Mouse (Mus musculus) embryonic stem cell, embryonic (primary cell): ENCODE data around the gene Gipc3.

Source experiments
- CTCF ChIA-PET, 4 experiments: fragments of 300-600 bp in 2 of 4; fragments of 350-600 bp in 2 of 4; sonication (Branson Sonifier 250); formaldehyde crosslinking; loops; one replicate each; lab custom pipeline; 2022; ENCODE audit warnings: inconsistent platforms in 2 of 4; lab: Charles Lee
- POLR2A ChIA-PET, 4 experiments: fragments of 300-600 bp in 2 of 4; fragments of 350-600 bp in 2 of 4; sonication (Branson Sonifier 250); formaldehyde crosslinking; loops; one replicate each; lab custom pipeline; 2022; ENCODE audit warnings: antibody characterized with exemption in 4 of 4, inconsistent platforms in 1 of 4; lab: Charles Lee

The Gipc3 gene

GRCm38 (mm10) chr10:81325781-81326180 is 17.3 kb downstream of the Gipc3 start:
- CTCF ChIA-PET, result interaction anchor here in 2 of 4 experiments (0.7 to 1.6 kb wide), 4 partner anchors 15 to 156 kb away, joined by 3 to 7 read pairs (median 4); no protein-coding TSS in a partner anchor
- POLR2A ChIA-PET, result interaction anchor here in 2 of 4 experiments (0.7 to 2.8 kb wide), 6 partner anchors 9 to 33 kb away, joined by 3 to 11 read pairs (median 6); partner anchors contain the start of gene Pip5k1c (in 1 of the 2)

- ChIA-PET POLR2A (interaction anchor here in 2 of 4 experiments (0.7 to 1.7 kb wide), 4 partner anchors 8 to 16 kb away, joined by 3 to 6 read pairs (median 3); no protein-coding TSS in a partner anchor), CTCF (no interaction called here)
Measured at GRCm38 (mm10) chr10:81325176-81325575, 17.9 kb downstream of the Gipc3 start.

GRCm38 (mm10) chr10:81323791-81324530 is 19.1 kb downstream of the Gipc3 start:
- POLR2A ChIA-PET, result interaction anchor here in 2 of 4 experiments (0.8 to 2.7 kb wide), 9 partner anchors 10 to 84 kb away, joined by 3 to 11 read pairs (median 4); partner anchors contain the start of gene Hmg20b (in 1 of the 2)
- CTCF ChIA-PET, result interaction anchor here in 3 of 4 experiments (1.3 to 2.0 kb wide), 4 partner anchors 15 to 35 kb away, joined by 5 to 8 read pairs (median 6); partner anchors contain the start of gene Pip5k1c (in 1 of the 3)

GRCm38 (mm10) chr10:81323141-81323775 is 19.8 kb downstream of the Gipc3 start:
- CTCF ChIA-PET, result interaction anchor here (0.5 to 2.0 kb wide), 9 partner anchors 16 to 362 kb away, joined by 3 to 9 read pairs (median 5); partner anchors contain the start of gene Pip5k1c (in 1 of the 4)

GRCm38 (mm10) chr10:81322444-81322843 is 20.6 kb downstream of the Gipc3 start:
- ChIA-PET POLR2A (interaction anchor here (0.5 to 2.7 kb wide), 22 partner anchors 10 to 1099 kb away, joined by 3 to 11 read pairs (median 3); partner anchors contain the start of genes Gipc3 (in 1 of the 4) and Pip5k1c (in 1 of the 4)), CTCF (interaction anchor here (0.5 to 2.0 kb wide), 9 partner anchors 8 to 30 kb away, joined by 3 to 8 read pairs (median 5); partner anchors contain the start of gene Pip5k1c (in 1 of the 4))

More at GRCm38 (mm10) chr10:81323141-81323775, 19.8 kb downstream of the Gipc3 start:
- POLR2A ChIA-PET, result interaction anchor here (0.5 to 2.7 kb wide), 30 partner anchors 9 to 1100 kb away, joined by 3 to 14 read pairs (median 3); partner anchors contain the start of genes Tjp3 (in 2 of the 4), Gipc3 (in 1 of the 4), Hmg20b (in 1 of the 4) and Pip5k1c (in 1 of the 4)

GRCm38 (mm10) chr10:81321436-81321835 is 21.6 kb downstream of the Gipc3 start:
- CTCF ChIA-PET, result interaction anchor here in 3 of 4 experiments (0.7 to 2.9 kb wide), 13 partner anchors 16 to 375 kb away, joined by 3 to 57 read pairs (median 6); partner anchors contain the start of genes Gipc3 (in 1 of the 3), Hmg20b (in 1 of the 3), Pip5k1c (in 1 of the 3) and Tjp3 (in 1 of the 3)
- POLR2A ChIA-PET, result interaction anchor here (0.5 to 3.3 kb wide), 65 partner anchors 8 to 391 kb away, joined by 3 to 89 read pairs (median 8); partner anchors contain the start of genes Pip5k1c (in 4 of the 4), Dohh (in 2 of the 4), Gm48551 (in 2 of the 4) and Tjp3 (in 2 of the 4)

GRCm38 (mm10) chr10:81320550-81321347 is 22.3 kb downstream of the Gipc3 start, which contains the start of gene Cactin:
Gene Cactin, plus strand, starts transcription at chr10:81321103.
- ChIA-PET POLR2A (interaction anchor here (0.5 to 3.3 kb wide), 144 partner anchors 9 to 1267 kb away, joined by 3 to 89 read pairs (median 5); partner anchors contain the start of genes Pip5k1c (in 4 of the 4), Fzr1 (in 3 of the 4), 4930404N11Rik (in 2 of the 4) and Atcay (in 2 of the 4)), CTCF (interaction anchor here (0.5 to 2.9 kb wide), 49 partner anchors 9 to 577 kb away, joined by 3 to 57 read pairs (median 4); partner anchors contain the start of genes Pip5k1c (in 3 of the 4), Hmg20b (in 2 of the 4), Tjp3 (in 2 of the 4) and Celf5 (in 1 of the 4))

- ChIA-PET CTCF (interaction anchor here (0.7 to 2.9 kb wide), 43 partner anchors 10 to 302 kb away, joined by 3 to 57 read pairs (median 4); partner anchors contain the start of genes Pip5k1c (in 3 of the 4), Hmg20b (in 2 of the 4), Tjp3 (in 2 of the 4) and Celf5 (in 1 of the 4)), POLR2A (interaction anchor here (0.5 to 3.3 kb wide), 133 partner anchors 10 to 1267 kb away, joined by 3 to 89 read pairs (median 5); partner anchors contain the start of genes Pip5k1c (in 4 of the 4), Fzr1 (in 3 of the 4), 4930404N11Rik (in 2 of the 4) and Dohh (in 2 of the 4))
Measured at GRCm38 (mm10) chr10:81319741-81320549, 23.1 kb downstream of the Gipc3 start.

GRCm38 (mm10) chr10:81319330-81319699 is 23.8 kb downstream of the Gipc3 start:
- CTCF ChIA-PET, result interaction anchor here in 2 of 4 experiments (1.0 to 2.9 kb wide), 6 partner anchors 22 to 78 kb away, joined by 3 to 57 read pairs (median 18); partner anchors contain the start of genes Pip5k1c (in 2 of the 2) and Tjp3 (in 1 of the 2)
- POLR2A ChIA-PET, result interaction anchor here in 3 of 4 experiments (1.0 to 3.3 kb wide), 22 partner anchors 9 to 126 kb away, joined by 3 to 89 read pairs (median 14); partner anchors contain the start of genes Pip5k1c (in 3 of the 3), Tjp3 (in 2 of the 3), Apba3 (in 1 of the 3) and Gipc3 (in 1 of the 3)

- ChIA-PET POLR2A (interaction anchor here in 2 of 4 experiments (1.0 to 9.8 kb wide), 14 partner anchors 13 to 125 kb away, joined by 3 to 89 read pairs (median 19); partner anchors contain the start of genes Pip5k1c (in 2 of the 2), Tjp3 (in 2 of the 2), Apba3 (in 1 of the 2) and Mrpl54 (in 1 of the 2)), CTCF (interaction anchor here in 2 of 4 experiments (1.0 to 4.5 kb wide), 6 partner anchors 13 to 29 kb away, joined by 3 to 85 read pairs (median 24); partner anchors contain the start of genes Pip5k1c (in 2 of the 2) and Tjp3 (in 1 of the 2))
Measured at GRCm38 (mm10) chr10:81318589-81319329, 24.3 kb downstream of the Gipc3 start.

GRCm38 (mm10) chr10:81317273-81317672 is 25.8 kb downstream of the Gipc3 start:
- POLR2A ChIA-PET, result interaction anchor here in 3 of 4 experiments (0.6 to 9.8 kb wide), 60 partner anchors 9 to 1306 kb away, joined by 3 to 85 read pairs (median 4); partner anchors contain the start of genes Pip5k1c (in 3 of the 3), Tjp3 (in 2 of the 3), 1190007I07Rik (in 1 of the 3) and 4930404N11Rik (in 1 of the 3)
- CTCF ChIA-PET, result interaction anchor here (0.5 to 4.5 kb wide), 44 partner anchors 10 to 356 kb away, joined by 3 to 85 read pairs (median 4); partner anchors contain the start of genes Pip5k1c (in 4 of the 4), Tjp3 (in 3 of the 4), Celf5 (in 2 of the 4) and Atcay (in 1 of the 4)

GRCm38 (mm10) chr10:81316338-81317060 is 26.6 kb downstream of the Gipc3 start:
- ChIA-PET POLR2A (interaction anchor here in 3 of 4 experiments (0.6 to 9.8 kb wide), 51 partner anchors 9 to 1306 kb away, joined by 3 to 85 read pairs (median 4); partner anchors contain the start of genes Pip5k1c (in 3 of the 3), Tjp3 (in 2 of the 3), 1190007I07Rik (in 1 of the 3) and Csnk1g2 (in 1 of the 3)), CTCF (interaction anchor here (0.6 to 4.5 kb wide), 39 partner anchors 9 to 355 kb away, joined by 3 to 85 read pairs (median 4); partner anchors contain the start of genes Pip5k1c (in 4 of the 4), Tjp3 (in 3 of the 4), Celf5 (in 2 of the 4) and Atcay (in 1 of the 4))

GRCm38 (mm10) chr10:81315587-81315986 is 27.5 kb downstream of the Gipc3 start:
- ChIA-PET CTCF (interaction anchor here in 3 of 4 experiments (0.9 to 4.5 kb wide), 5 partner anchors 10 to 23 kb away, joined by 3 to 85 read pairs (median 6); partner anchors contain the start of genes Pip5k1c (in 2 of the 3) and Tjp3 (in 1 of the 3)), POLR2A (interaction anchor here in 3 of 4 experiments (0.6 to 9.8 kb wide), 7 partner anchors 9 to 191 kb away, joined by 4 to 85 read pairs (median 12); partner anchors contain the start of genes Pip5k1c (in 1 of the 3) and Tjp3 (in 1 of the 3))
